27 mouse cellular contexts compared by ENCODE assay signal in genomic region chr9:123802896-123803295, GRCm38 (mm10). TPM values are rescaled to one million over a fixed set of nuclear protein-coding genes. Genes with fewer than 3 reads are reported as not detected.
DNase-seq lines count a peak whose midpoint lies in the region; ATAC-seq and TF ChIP-seq lines count a peak whose summit lies in the region.
"Had no signal": no experiment of that assay in that cellular context is flagged by ENCODE, and none has a peak within 500 bp of the region (broad histone marks: within the 10 kb centered on the region; RNA-seq: fewer than 3 reads in every experiment).

No protein-coding gene starts in this region.

- ATAC-seq in stomach, postnatal 0 days (ENCODE audit: low FRiP score, low TSS enrichment) = no peak
- ATAC-seq: forebrain, embryonic 15.5 days; intestine, embryonic 16.5 days had no signal

- H3K4me1 ChIP-seq in liver, adult 2 months (ENCODE audit: control insufficient read depth, insufficient read depth, low read length) = peaks cover 1% of the 10 kb centered on the region; the same call in 1 of the 2 replicates
- peaks cover 0 to 5% of the 10 kb centered on the region in 2 experiments; a peak in 3 of 4 replicates for H3K4me1 ChIP-seq in MEL (ENCODE audit: control insufficient read depth in 1 of 2, insufficient read depth in 2 of 2, low read length in 2 of 2)
- no peaks in the 10 kb centered on the region for H3K4me1 ChIP-seq in stomach, postnatal 0 days (replicated peaks; ENCODE audit: control insufficient read depth, insufficient read depth)
- H3K4me1 ChIP-seq: embryonic facial prominence, embryonic 10.5 days; forebrain, embryonic 15.5 days; heart, embryonic 13.5 days; hindbrain, embryonic 15.5 days; limb, embryonic 13.5 days; liver, embryonic 15.5 days; neural tube, embryonic 15.5 days had no signal

- peaks cover 43% of the 10 kb centered on the region for H3K36me3 ChIP-seq in liver, adult 2 months (ENCODE audit: control insufficient read depth, insufficient read depth, low read length)
- peaks cover 1 to 4% of the 10 kb centered on the region in 2 experiments; a peak in 2 of 4 replicates for H3K36me3 ChIP-seq in MEL (ENCODE audit: control insufficient read depth in 1 of 2, insufficient read depth in 2 of 2, low read length in 2 of 2)
- H3K36me3 ChIP-seq in stomach, postnatal 0 days (ENCODE audit: control insufficient read depth, insufficient read depth, low read length) = peaks cover 7% of the 10 kb centered on the region; the same call in 1 of the 2 replicates
- H3K36me3 ChIP-seq: forebrain, embryonic 15.5 days had no signal

- H3K27me3 ChIP-seq in liver, adult 2 months (ENCODE audit: control insufficient read depth, insufficient read depth, low read length) = no peaks in the 10 kb centered on the region
- H3K27me3 ChIP-seq in MEL (ENCODE audit: control insufficient read depth in 1 of 2, insufficient read depth in 2 of 2, low read length in 2 of 2) = no peaks in the 10 kb centered on the region
- no peaks in the 10 kb centered on the region for H3K27me3 ChIP-seq in stomach, postnatal 0 days (ENCODE audit: control insufficient read depth, insufficient read depth, low read length)
- H3K27me3 ChIP-seq: forebrain, embryonic 15.5 days; heart, embryonic 13.5 days; hindbrain, embryonic 15.5 days; limb, embryonic 13.5 days; liver, embryonic 15.5 days; neural tube, embryonic 15.5 days had no signal

- TF ChIP-seq POLR2A in liver, adult 2 months (IDR thresholded peaks at IDR 0.05; ENCODE audit: extremely low read depth, insufficient read depth, low read length) = no peak
- no peak for TF ChIP-seq POLR2A in MEL (IDR thresholded peaks at IDR 0.05; ENCODE audit: control insufficient read depth in 1 of 2, insufficient read depth in 1 of 2, low read depth in 1 of 2, low read length in 2 of 2, poor library complexity in 1 of 2)

- no peak overlapping the region for H3K4me3 ChIP-seq in liver, adult 2 months (ENCODE audit: insufficient read depth, low read depth, low read length)
- no peak overlapping the region for H3K4me3 ChIP-seq in MEL (ENCODE audit: control insufficient read depth in 1 of 2, insufficient read depth in 1 of 2, low read depth in 2 of 2, low read length in 2 of 2)
- no peak overlapping the region for H3K4me3 ChIP-seq in stomach, postnatal 0 days (ENCODE audit: low read depth, low read length)
- H3K4me3 ChIP-seq: embryonic facial prominence, embryonic 10.5 days; forebrain, embryonic 15.5 days; heart, embryonic 13.5 days; hindbrain, embryonic 15.5 days; limb, embryonic 13.5 days; liver, embryonic 15.5 days; neural tube, embryonic 15.5 days had no signal

- peak; percentile 25; the same call in 1 of the 2 replicates for TF ChIP-seq CTCF in liver, adult 2 months (IDR thresholded peaks at IDR 0.05; ENCODE audit: low read depth, low read length)
- TF ChIP-seq CTCF in MEL (IDR thresholded peaks at IDR 0.05 in 2 of 3, conservative IDR thresholded peaks at IDR 0.05 in 1 of 3; ENCODE audit: control insufficient read depth in 1 of 3, insufficient read depth in 1 of 3, low read depth in 2 of 3, low read length in 3 of 3, poor library complexity in 1 of 3, severe bottlenecking in 1 of 3) = no peak
- TF ChIP-seq CTCF in stomach, postnatal 0 days (IDR thresholded peaks at IDR 0.05; ENCODE audit: low read depth) = peak; percentile 34; the same call in 1 of the 2 replicates

- DNase-seq in liver, adult 2 months (ENCODE audit: extremely low read depth, low read depth, low spot score) = no peak
- DNase-seq in liver (no peak), A20 (ENCODE audit: low read depth, low spot score) (peak; percentile 32), MEL (ENCODE audit: low read depth, low spot score) (no peak)
- DNase-seq in stomach, postnatal 0 days (ENCODE audit: low spot score) = peak; percentile 3
- no peak for DNase-seq in cerebellum, postnatal 36 days
- no peak for DNase-seq in ovary, postnatal 10 days (ENCODE audit: low spot score)
- DNase-seq: adrenal gland, postnatal 25 days; cerebellum, adult 9-11 months; gastrocnemius, postnatal 14 days; heart, postnatal 36 days; kidney, postnatal 25 days; thymus, postnatal 14 days had no signal

- no peak for TF ChIP-seq EP300 in MEL (IDR thresholded peaks at IDR 0.05; ENCODE audit: low read depth in 1 of 2, low read length in 2 of 2)
- no peak for TF ChIP-seq EP300 in stomach, postnatal 0 days (optimal IDR thresholded peaks at IDR 0.05)

- no peaks in the 10 kb centered on the region for H3K9me3 ChIP-seq in MEL (replicated peaks; ENCODE audit: insufficient read depth, low read length)
- no peaks in the 10 kb centered on the region for H3K9me3 ChIP-seq in stomach, postnatal 0 days (ENCODE audit: control insufficient read depth, low read length)
- H3K9me3 ChIP-seq: embryonic facial prominence, embryonic 10.5 days; forebrain, embryonic 15.5 days; heart, embryonic 13.5 days; hindbrain, embryonic 15.5 days; limb, embryonic 13.5 days; liver, embryonic 15.5 days; neural tube, embryonic 15.5 days had no signal

- H3K27ac ChIP-seq in liver, adult 2 months (replicated peaks; ENCODE audit: insufficient read depth, low read depth, low read length) = no peak overlapping the region
- no peak overlapping the region for H3K27ac ChIP-seq in MEL (ENCODE audit: control insufficient read depth, low read depth, low read length)
- H3K27ac ChIP-seq in stomach, postnatal 0 days (replicated peaks) = no peak overlapping the region
- H3K27ac ChIP-seq: embryonic facial prominence, embryonic 10.5 days; forebrain, embryonic 15.5 days; heart, embryonic 13.5 days; hindbrain, embryonic 15.5 days; limb, embryonic 13.5 days; liver, embryonic 15.5 days; neural tube, embryonic 15.5 days had no signal

- no peak overlapping the region for H3K9ac ChIP-seq in liver, adult 2 months (ENCODE audit: low read depth, low read length)
- H3K9ac ChIP-seq in MEL (ENCODE audit: control insufficient read depth, low read depth, low read length, poor library complexity, severe bottlenecking) = no peak overlapping the region
- H3K9ac ChIP-seq in stomach, postnatal 0 days (ENCODE audit: low read length) = no peak overlapping the region
- H3K9ac ChIP-seq: forebrain, embryonic 15.5 days; heart, embryonic 13.5 days; hindbrain, embryonic 15.5 days; limb, embryonic 13.5 days; liver, embryonic 15.5 days; neural tube, embryonic 15.5 days had no signal

- H3K4me2 ChIP-seq in stomach, postnatal 0 days (replicated peaks; ENCODE audit: low read depth) = no peak overlapping the region
- H3K4me2 ChIP-seq: forebrain, embryonic 15.5 days; heart, embryonic 13.5 days; hindbrain, embryonic 15.5 days; limb, embryonic 13.5 days; liver, embryonic 15.5 days; midbrain, embryonic 11.5 days; neural tube, embryonic 15.5 days had no signal

- peak; percentile 1 for TF ChIP-seq RAD21 in MEL (IDR thresholded peaks at IDR 0.05; ENCODE audit: low read depth, low read length)

- H3K79me2 ChIP-seq in liver, adult 2 months (ENCODE audit: control insufficient read depth, insufficient read depth, low read length) = no peaks in the 10 kb centered on the region
- H3K79me2 ChIP-seq in MEL (ENCODE audit: control insufficient read depth, insufficient read depth, low read length, poor library complexity) = no peaks in the 10 kb centered on the region

TF ChIP-seq in MEL, 35 proteins besides CTCF, POLR2A, EP300 and RAD21:
- TF ChIP-seq POLR2AphosphoS5 (IDR thresholded peaks at IDR 0.05; ENCODE audit: borderline replicate concordance, low read depth, low read length) = no peak
- TF ChIP-seq MYB (IDR thresholded peaks at IDR 0.05; ENCODE audit: low read depth, low read length) = no peak
- TF ChIP-seq ZC3H11A (IDR thresholded peaks at IDR 0.05; ENCODE audit: low read depth, low read length) = no peak
- no peak for TF ChIP-seq TBP (IDR thresholded peaks at IDR 0.05; ENCODE audit: low read depth, low read length)
- TF ChIP-seq KAT2A (conservative IDR thresholded peaks at IDR 0.05; ENCODE audit: low read depth, low read length) = no peak
- no peak for TF ChIP-seq MAX (IDR thresholded peaks at IDR 0.05; ENCODE audit: low read length)
- no peak for TF ChIP-seq MEF2A (IDR thresholded peaks at IDR 0.05; ENCODE audit: extremely low read depth, insufficient replicate concordance, low read depth, low read length, poor library complexity, severe bottlenecking)
- no peak for TF ChIP-seq HCFC1 (IDR thresholded peaks at IDR 0.05; ENCODE audit: low read depth, low read length)
- TF ChIP-seq BHLHE40 (IDR thresholded peaks at IDR 0.05; ENCODE audit: borderline replicate concordance, low read depth, low read length) = no peak
- no peak for TF ChIP-seq MXI1 (IDR thresholded peaks at IDR 0.05; ENCODE audit: low read depth, low read length)
- no peak for TF ChIP-seq MYC (IDR thresholded peaks at IDR 0.05; ENCODE audit: low read depth, low read length)
- TF ChIP-seq GATA1 (IDR thresholded peaks at IDR 0.05; ENCODE audit: low read depth, low read length) = no peak
- TF ChIP-seq TCF12 (IDR thresholded peaks at IDR 0.05; ENCODE audit: low read depth, low read length) = no peak
- TF ChIP-seq NRF1 (IDR thresholded peaks at IDR 0.05; ENCODE audit: insufficient read depth, low read depth, low read length, poor library complexity, severe bottlenecking) = no peak

RNA-seq across cellular contexts. Expression of gene Cxcr6, which starts 3.4 kb away (rescaled TPM):
- total RNA-seq in liver, adult 2 months (2014; rRNA removed) = 1.0 and 1.3 TPM in 2 replicates
- 0.70 and 0.76 TPM in 2 replicates for polyA plus RNA-seq in liver, adult 2 months (2012; rRNA removed)
- total RNA-seq in MEL (2012; rRNA removed) = not detected in 2 replicates
- polyA plus RNA-seq in MEL (2012; ENCODE audit: insufficient read depth in 1 of 2, insufficient read length in 2 of 2, low read depth in 1 of 2, low replicate concordance in 2 of 2, missing spikeins in 1 of 2) = under 1 TPM in 1 of 2 experiments, not detected in 1; 0.04 TPM
- 0.41 and 0.44 TPM in 2 replicates for polyA plus RNA-seq in stomach, postnatal 0 days (2015; fragmentation: Nextera tagmentation; extraction: Ambion mirVana)
- total RNA-seq: adrenal gland, postnatal 25 days; heart, postnatal 36 days; left cerebral cortex, adult 18-20 months; left cerebral cortex, postnatal 25 days; midbrain, postnatal 0 days had no signal
- polyA plus RNA-seq: cortical plate, adult 2 months; neural tube, embryonic 15.5 days had no signal

RNA-seq across cellular contexts. Expression of gene Fyco1, which starts 48.8 kb away (rescaled TPM):
- 21.2 and 22.9 TPM in 2 replicates for total RNA-seq in liver, adult 2 months (2014; rRNA removed)
- 5.9 and 6.6 TPM in 2 replicates for polyA plus RNA-seq in liver, adult 2 months (2012; rRNA removed)
- total RNA-seq in MEL (2012; rRNA removed) = 1.2 and 1.6 TPM in 2 replicates
- 1 to 10 TPM in 1 of 2 experiments, not detected in 1; 2.7 TPM for polyA plus RNA-seq in MEL (2012; ENCODE audit: insufficient read depth in 1 of 2, insufficient read length in 2 of 2, low read depth in 1 of 2, low replicate concordance in 2 of 2, missing spikeins in 1 of 2)
- 6.8 and 6.9 TPM in 2 replicates for polyA plus RNA-seq in stomach, postnatal 0 days (2015; fragmentation: Nextera tagmentation; extraction: Ambion mirVana)

RNA-seq across cellular contexts. Expression of gene Xcr1, which starts 58.9 kb away (rescaled TPM):
- total RNA-seq in liver, adult 2 months (2014; rRNA removed) = 0.18 and 0.34 TPM in 2 replicates
- 0.09 and 0.22 TPM in 2 replicates for polyA plus RNA-seq in liver, adult 2 months (2012; rRNA removed)
- total RNA-seq in MEL (2012; rRNA removed) = not detected in 2 replicates
- polyA plus RNA-seq in MEL (2012; ENCODE audit: insufficient read depth in 1 of 2, insufficient read length in 2 of 2, low read depth in 1 of 2, low replicate concordance in 2 of 2, missing spikeins in 1 of 2) = under 1 TPM in 1 of 2 experiments, not detected in 1; 0.01 TPM
- 0.02 and 0.04 TPM in 2 replicates for polyA plus RNA-seq in stomach, postnatal 0 days (2015; fragmentation: Nextera tagmentation; extraction: Ambion mirVana)
- total RNA-seq: gastrocnemius, postnatal 14 days; heart, postnatal 36 days; left cerebral cortex, adult 18-20 months; left cerebral cortex, postnatal 25 days; midbrain, postnatal 0 days had no signal
- polyA plus RNA-seq: embryonic facial prominence, embryonic 10.5 days; heart, embryonic 13.5 days; kidney, embryonic 14.5 days; limb, embryonic 13.5 days; midbrain, embryonic 11.5 days had no signal

Comparison
In these comparisons a context has a peak if more than half of its experiments do, and no peak if none do; other contexts are left out.
1. DNase-seq: peak in A20 (single experiment) and stomach, postnatal 0 days (single experiment); none in liver, adult 2 months (single experiment), liver (single experiment), MEL (single experiment), cerebellum, postnatal 36 days (0 of 2) and ovary, postnatal 10 days (single experiment).
2. CTCF ChIP-seq: peak in liver, adult 2 months (single experiment) and stomach, postnatal 0 days (single experiment); none in MEL (0 of 3).